Mouse (Mus musculus): ENCODE measurements around the gene Ttll4.
A peak's percentile ranks its signal among the peaks of the same experiment; 100 is the strongest.

Ttll4 gene

DNA sequence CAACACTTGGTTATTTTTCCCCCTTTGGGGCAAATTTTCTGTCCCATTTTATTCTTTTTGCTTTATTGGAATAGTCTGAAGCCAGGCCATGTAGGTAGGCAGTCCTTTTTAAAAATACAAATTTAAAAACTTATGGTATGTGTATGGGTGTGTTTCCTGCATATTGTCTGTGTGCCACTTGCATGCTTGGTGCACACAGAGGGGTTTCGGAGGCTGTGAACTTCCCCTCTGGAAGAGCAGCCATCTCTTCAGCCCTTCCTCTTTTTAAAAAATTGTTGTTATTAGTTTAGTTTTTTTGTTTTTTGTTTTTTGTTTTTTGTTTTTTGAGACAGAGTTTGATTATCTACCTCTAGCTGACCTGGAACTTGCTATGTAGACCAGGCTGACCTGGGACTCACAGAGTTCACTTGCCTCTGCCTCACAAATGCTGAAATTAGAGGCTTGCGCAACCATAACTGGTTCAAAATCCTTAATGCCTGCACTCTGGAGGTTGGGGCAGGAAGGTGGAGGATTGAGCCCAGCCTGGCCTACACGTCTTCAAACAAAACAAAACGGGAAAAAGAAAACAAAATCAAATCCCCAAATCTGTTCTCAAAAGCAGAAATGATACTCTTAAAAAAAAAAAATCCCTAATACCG, 51.0 kb downstream of the Ttll4 start:
- DNase-seq (ENCODE audit: low spot score): no peak

DNA sequence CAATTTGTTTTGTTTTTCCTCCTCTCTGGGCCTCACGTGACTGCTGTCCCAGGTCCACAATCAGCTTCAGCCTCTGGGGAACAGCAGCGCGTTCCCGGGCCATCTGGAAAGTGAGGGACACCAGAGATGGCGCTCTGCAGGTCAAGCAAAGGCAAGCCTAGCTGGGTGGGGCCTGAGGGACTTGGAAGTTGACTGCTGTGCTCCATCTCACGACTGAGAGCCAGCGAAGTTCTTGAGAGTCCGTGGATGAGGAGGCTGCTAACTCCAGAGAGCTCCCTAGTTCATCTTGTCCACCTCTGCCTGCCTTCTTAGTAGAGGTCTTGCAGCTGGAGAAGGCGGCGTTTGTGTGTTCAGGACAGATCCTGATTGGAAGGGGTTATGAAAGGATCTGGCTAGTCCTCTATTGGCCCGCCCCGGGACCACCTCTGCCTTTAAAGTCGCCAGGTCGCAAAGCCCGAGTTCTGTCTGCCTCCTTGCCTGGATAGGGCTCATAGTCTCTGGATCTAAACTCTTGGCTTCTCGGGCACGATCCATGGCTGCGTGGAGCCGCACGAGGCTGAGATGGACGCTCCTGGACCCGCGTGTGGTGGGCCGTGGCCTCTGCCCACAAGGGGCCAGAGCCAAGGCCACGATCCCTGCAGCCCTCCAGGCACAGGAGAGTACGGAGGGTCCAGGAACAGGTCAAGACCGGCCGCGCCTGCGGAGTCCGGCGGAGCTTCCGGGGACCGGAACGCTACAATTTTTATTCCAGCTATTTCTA, 51.7 kb downstream of the Ttll4 start, which contains the start of gene Cyp27a1:
Gene Cyp27a1, plus strand, starts transcription at position 476 of the 760 bp plus-strand sequence.
- peak; percentile 84 for DNase-seq (ENCODE audit: low spot score)

DNA sequence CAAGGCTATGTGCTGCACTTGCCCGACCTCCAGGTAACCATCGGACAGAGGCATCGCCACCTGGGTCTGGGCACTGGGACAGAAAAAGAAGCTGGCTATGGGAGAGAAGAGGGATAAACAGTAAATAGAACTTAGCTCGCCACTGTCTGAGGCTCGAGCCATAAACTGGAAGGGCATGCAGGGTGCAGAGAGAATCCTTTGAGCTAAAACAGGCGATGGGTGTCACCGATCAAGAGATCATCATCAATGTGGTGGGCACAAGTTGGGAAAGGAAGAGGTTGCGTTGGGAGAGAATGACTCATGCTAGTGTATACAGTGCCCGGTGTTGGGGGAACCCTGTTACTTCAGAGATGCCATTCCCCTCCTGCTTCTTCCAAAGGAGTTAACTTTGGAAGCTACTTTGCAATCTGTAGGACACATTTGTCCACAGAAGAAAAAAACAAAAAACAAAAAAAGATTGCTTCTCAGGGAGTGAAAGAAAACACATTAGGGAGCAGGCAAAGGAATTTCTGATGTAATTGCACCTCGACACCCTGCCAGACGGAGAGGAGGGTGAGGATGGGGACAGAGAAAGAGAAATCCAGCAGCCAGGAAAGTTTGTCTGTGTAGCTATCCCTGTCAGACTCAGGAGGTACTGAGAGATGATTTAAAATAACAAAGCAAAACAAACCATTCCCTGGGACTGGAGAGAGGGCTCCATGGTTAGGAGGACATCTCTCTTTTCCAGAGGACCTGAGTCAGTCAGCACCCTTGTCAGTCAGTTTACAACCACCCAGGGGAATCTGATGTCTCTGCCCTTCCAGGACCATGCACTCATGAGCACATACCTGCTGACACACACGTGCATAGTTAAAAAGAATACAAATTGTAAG, 52.5 kb downstream of the Ttll4 start:
- no peak for DNase-seq (ENCODE audit: low spot score)

DNA sequence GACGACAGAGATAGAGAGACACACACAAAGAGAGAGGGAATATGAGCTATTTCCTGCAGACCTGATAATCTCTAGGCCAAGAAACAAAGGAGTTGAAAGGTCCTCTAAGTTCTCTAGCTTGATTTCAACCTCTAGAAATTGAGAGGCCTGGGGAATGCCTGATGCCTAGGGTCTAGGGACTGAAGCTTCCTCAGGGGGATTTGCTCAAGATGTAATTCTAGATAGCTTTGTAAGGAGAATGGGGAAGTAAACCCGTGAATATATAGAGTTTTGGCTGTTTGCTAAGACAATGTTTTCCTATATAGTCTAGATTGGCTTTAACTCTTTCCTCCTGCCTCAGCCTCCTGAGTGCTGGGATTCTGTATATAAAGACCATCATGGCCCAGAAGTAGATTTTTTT, 53.4 kb downstream of the Ttll4 start:
- no peak for DNase-seq (ENCODE audit: low spot score)

DNA sequence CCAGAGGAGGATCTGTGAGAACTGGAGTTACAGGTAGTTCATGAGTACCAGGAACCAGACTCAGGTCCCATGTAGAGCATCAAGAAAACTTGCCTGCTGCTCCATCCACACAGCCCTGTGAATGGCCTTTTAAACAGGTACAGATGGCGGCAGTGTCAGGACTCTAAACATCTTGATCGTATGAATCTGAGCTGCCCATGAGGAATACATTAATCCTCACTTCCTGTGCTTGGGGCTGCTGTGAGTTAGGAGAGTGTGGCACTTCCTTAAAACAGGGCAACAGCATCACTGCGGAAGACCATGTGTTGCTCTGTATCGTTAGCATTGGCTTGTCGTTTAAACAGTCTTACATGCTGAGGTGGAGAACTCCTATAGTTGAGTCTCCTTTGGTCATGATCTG, 53.9 kb downstream of the Ttll4 start:
- DNase-seq (ENCODE audit: low spot score): peak; percentile 72

DNA sequence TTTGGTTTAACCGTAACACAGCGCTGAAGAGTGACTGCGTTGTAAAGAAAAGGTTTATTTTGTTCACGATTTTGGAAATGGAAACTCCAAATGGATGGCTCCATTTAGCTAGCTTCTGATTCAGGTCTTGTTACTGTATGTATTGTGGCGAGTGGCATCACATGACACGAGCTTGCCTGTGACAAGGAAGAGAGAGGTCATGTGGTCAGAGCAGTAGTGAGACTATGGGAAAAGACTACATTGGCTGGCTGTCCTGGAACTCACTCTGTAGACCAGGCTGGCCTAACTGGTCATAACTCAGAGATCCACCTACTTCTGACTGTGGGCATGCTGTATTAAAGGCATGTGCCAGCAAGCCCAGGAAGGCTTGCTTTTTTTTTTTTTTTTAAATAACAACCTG, 54.3 kb downstream of the Ttll4 start:
- no peak for DNase-seq (ENCODE audit: low spot score)

DNA sequence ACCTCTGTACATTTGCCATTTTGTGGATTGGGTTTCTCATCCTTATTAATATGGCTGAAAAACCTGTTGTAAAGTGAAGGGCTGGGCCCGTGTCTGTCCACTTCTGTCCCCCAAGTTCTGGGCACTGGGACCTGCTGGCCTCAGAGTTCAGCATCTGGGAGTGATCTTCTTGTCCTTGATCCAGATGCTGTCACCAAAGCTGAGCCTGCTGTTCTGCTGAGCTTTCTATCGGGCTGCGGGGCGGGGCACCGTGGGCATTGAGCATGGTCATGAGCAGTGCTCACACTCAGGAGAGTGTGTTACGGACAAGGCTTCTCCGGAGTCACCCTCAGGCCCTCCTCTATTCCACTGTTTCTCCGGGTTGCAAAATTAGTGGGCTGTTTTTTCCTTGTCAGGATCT, 56.6 kb downstream of the Ttll4 start:
- no peak for DNase-seq (ENCODE audit: low spot score)

DNA sequence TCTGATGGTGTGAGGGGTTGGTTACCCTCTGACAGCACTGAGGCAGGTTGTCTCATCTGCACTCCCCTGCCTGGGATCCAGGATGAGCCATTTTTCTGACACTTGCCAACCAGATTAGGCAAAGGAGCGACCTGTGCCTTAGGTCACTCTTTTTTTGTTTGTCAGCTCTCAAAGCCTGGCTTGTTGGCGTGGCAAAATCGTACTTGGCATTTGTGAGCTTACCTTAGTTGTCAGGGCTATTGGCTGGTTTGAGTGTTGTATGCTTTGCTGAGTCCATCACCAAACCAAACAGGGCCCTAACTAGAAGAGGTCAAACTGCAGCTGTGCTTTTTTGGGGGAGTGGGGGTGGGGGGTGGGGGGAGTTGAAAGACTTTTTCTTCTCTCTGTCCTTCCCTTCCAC, 57.7 kb downstream of the Ttll4 start:
- DNase-seq (ENCODE audit: low spot score): no peak

DNA sequence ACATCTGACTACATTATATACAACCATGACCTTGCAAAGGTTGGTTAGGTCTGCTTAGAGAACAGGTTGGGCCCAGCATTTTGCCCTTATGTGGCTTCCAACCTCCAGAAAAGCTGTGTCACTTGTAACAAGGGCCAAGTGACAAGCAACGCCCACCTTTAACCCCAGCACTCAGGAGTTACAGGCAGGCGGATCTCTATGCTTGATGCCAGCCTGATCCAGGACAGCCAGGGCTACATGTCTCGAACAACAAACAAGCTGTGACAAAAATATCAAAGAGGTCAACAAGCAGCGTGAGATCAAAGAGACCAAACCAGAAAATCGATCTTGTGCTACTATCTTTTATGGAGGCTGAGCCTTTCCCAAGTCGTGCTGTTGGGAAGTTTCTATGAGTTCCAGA, 60.1 kb downstream of the Ttll4 start:
- no peak for DNase-seq (ENCODE audit: low spot score)

DNA sequence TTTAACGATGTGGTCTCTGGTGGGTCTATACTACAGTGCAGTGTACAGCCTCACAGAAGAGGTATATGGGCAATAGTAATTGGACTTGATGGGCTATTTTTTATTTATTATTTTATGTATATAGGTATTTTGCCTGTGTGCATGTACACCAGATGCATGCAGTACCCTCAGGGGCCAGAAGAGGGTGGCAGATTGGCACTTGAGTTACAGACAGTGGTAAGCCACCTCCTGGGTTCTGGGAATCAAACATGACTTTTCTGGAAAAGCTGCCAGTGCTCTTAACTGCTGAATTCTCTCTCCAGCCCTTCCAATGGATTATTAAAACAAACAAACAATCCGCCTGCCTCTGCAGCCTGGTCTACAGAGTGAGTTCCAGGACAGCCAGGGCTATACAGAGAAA, 62.2 kb downstream of the Ttll4 start:
- DNase-seq (ENCODE audit: low spot score): peak; percentile 35

DNA sequence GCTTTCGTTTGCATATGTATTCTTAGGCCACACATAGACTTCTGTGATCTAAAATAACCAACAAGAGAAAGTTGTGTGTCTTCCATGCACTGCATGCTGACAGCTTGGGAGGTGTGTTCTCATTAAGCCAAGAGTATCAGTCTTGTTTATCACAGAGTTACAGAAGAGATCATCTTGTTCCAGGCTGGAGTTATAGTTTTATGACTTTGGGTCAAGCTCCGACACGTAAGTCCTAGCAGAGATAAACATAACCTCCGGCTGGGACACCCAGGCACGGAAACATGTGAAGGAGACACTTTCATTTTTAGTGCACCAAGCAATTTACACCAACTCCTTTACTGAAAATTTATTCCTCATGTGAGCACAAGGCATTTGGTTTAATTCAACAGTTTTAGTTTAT, 64.6 kb downstream of the Ttll4 start:
- DNase-seq (ENCODE audit: low spot score): no peak

DNA sequence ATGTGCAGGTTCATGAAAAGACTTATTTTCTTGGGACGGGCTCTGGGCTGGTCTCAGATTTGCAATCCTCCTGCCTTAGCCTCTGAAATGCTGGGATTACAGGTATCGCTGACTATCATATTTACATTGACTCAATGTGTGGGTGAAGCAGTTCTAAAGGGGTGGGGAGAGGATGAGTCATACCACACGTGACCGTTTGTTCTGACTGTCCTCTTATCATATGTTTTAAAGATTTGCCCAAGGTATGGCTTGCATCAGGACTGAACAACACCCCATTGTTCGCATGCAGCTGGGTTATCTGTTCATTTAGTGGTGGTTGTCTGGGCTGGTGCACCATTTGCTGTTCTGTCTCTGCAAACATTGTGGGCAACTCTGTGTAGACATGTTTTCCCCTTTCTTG, 65.1 kb downstream of the Ttll4 start:
- DNase-seq (ENCODE audit: low spot score): no peak

DNA sequence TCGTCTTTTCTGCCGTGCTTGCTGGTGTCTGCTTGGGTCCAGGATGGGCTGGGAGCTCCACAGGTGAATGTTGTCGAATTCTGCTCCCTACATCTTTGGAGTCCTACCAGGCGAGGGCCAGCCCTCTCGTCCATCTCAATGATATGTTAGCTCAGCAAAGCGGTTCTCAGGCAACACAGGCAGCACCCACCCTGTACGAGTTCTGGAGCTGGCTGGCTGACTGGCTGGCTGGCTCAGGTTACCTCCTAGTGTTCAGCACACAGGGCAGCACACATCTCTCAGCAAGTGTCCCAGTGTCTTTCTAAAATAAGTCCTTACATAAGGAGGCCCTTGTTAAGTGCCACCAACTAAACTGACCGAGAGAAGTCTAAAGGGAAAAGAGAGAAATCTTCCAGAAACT, 66.9 kb downstream of the Ttll4 start:
- no peak for DNase-seq (ENCODE audit: low spot score)

DNA sequence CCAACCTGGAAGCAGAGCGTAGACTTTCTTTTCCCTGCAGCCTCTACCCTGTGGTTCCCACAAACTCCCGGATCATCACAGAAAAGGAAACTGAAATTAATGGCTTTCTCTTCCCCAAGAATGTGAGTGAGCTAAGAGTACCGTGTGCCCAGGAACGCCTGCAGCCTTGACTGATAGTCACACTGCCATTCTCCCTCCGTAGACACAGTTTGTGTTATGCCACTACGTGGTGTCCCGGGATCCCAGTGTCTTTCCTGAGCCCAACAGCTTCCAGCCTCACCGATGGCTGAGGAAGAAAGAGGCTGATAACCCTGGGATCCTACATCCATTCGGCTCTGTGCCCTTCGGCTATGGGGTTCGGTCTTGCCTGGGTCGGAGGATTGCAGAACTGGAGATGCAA, 75.4 kb downstream of the Ttll4 start:
- DNase-seq (ENCODE audit: low spot score): no peak

DNA sequence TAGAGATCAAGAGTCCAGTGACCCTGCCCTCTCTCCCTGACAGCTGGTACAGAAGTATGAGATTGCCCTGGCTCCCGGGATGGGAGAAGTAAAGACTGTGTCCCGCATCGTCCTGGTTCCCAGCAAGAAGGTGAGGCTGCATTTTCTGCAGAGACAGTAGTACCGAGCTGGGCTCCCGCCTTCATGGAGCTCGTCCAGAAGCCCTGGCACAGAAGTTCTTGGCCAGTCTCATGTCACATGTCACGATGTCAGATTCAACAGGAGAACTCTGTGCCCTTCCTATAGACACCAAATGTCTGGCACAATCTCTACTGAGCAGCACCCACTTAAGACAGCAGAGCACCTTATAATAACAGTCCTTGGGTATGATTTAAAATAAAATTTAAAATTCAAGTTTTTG, 76.0 kb downstream of the Ttll4 start:
- DNase-seq (ENCODE audit: low spot score): no peak

DNA sequence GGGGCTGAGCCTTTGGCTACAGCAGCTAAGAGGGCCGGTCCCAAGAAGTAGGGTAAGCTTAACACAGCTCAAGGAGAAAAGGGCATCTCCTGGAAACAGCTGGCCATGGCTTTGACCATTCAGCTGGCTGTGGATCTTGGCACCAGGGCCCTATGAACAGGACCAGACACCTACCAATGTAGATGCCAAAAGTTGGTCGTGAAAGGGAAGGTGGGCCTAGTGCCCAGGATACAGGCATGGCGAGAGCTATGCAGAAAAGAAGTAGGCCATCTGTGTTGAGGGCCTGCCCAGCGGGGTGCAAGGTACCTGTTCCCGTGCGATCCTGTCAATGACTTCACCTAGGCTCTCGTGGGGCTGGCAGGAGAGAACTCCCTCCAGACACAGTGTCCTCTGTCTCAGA, 79.3 kb downstream of the Ttll4 start:
- DNase-seq (ENCODE audit: low spot score): no peak

DNA sequence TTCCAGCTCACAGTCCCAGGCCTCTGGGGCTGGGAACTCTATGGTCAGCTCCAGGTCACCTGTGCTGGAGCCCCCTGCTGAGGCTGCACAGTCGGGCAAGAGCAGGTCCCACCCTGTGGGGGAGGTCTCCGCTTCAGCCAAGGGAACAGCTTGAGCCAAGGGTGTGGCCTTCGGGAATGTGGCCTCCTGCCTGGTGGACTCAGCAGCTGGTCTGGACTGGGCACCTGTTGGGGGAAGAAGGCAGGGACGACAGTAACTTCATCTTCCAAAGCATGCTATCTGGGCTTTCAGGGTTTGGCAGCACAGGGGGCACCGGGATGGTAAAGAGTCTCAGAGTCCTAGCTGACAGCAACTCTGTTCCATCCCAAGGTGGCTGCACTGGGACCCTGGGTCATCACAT, 85.8 kb downstream of the Ttll4 start:
- no peak for DNase-seq (ENCODE audit: low spot score)

DNA sequence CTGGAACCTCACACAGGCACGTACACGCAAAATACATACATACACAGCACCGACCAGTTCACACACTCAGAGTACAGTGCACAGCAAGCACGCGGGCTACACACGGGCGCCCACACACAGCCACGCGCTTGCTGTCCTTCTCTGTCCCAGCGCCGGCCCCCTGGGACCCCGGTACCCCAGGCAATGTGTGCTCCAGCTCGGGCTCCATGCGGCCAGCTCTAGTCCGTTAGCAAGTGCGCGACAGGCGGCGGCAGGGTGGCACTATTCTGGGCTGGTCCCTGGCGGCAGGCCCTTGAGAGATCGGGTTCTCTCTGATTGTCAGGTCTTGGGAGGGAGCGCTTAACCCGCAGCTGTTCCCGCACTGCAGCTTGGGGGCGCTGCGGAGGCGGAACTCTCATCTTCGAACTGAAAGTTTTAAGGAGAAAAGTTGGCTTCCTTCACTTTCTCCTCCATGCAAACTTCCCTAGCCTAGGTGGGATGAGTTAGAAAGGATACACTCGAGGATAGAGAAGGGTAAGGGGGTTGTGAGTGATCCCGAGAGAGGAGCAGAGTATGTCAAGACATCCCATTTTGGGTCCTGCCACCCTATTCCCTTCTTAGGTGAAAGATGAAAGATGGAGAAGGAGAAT, 87.2 kb downstream of the Ttll4 start, which contains the start of gene Prkag3:
Gene Prkag3, minus strand, starts transcription at position 579 of the 629 bp plus-strand sequence.
- peak; percentile 76 for DNase-seq (ENCODE audit: low spot score)

DNA sequence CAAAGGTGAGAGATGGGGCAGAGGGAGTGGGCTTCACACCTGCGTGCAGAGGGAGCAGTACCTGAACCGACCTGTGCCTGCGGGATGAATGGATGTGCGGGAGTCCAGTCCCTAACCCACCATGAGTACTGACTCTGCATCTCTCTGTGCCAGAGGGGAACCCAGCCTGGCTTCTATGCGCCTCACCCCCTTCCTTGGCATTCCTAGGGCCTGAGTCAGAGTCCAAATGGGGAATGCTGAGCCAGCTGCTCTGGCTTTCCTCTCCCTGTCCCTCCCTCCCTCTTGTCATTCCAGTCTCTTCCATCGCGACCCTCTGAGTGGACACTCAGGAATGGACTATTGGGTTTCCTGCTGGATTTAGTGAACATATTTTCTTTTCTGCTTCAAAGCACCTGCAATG, 87.8 kb downstream of the Ttll4 start:
- DNase-seq (ENCODE audit: low spot score): peak; percentile 34

DNA sequence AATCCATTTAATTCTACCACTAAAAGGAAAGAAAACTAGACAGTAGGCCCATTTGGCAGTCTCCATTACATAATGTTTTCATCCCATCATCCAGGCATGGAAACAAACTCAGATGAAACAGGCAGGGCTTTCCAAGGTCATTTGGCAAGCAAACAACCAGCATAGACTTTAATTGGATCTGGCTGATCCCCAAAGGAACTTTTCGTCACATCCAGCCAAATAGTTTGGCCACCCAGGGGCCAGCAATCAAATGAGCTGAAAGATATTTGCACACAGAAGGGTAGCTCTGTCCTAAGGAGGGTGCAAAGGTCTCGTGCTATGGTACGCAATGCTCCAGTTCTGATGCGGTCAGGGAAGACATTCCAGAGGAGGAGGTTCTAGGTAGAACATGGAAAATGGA, 89.1 kb downstream of the Ttll4 start:
- DNase-seq (ENCODE audit: low spot score): no peak

DNA sequence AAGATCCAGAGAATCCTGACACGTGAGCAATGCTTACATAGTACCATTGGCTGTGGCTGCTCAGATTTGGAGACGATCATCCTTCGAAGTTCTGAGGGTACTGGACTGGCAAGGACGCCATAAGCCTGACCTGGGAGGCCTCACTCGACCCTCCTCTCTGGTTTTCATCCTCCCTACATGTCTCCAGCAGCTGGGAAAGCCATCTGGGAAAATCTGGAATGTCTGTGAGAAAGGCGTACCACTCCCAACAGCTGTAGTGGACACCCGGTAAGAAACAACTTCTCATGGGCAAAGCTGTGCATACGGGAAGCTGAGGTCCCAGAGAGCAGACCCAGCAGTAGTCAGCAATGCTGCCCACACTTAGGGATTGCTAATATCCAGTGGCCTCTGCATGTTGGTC, 90.6 kb downstream of the Ttll4 start:
- DNase-seq (ENCODE audit: low spot score): no peak

DNA sequence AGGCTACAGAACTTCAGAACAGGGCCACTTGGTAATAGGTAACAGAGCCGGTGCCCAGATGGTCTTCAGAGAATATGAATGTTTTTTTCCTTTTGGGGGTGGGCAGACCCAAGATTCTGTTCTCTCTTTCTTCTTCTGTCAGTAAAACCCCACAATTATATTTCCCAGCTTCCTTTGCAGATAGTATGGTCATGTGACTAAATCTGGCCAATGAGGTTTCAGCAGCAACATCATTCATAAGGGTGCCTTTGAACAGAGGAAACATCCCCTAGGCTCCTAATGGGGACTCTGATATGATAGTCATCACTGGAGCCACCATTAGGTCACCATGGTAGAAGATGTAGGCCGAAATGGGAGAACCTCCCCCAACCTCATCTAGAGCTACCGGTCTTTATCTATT, 91.3 kb downstream of the Ttll4 start:
- no peak for DNase-seq (ENCODE audit: low spot score)

All from embryo, embryonic 10 days (tissue).